Mouse (Mus musculus) limb, embryonic 10.5 days (tissue): Measurements from ENCODE around the gene Jam3. TPM values are rescaled to one million over a fixed set of nuclear protein-coding genes. Genes with fewer than 3 reads are reported as not detected.
A peak's percentile ranks its signal among the peaks of the same experiment; 100 is the strongest.

Source experiments
- DNase-seq: peaks from one replicate; pipeline ENCODE4 v3.0.0-alpha.2; 2017; ENCODE audit warnings: low spot score
- H3K27ac ChIP-seq: fragments of 300-500 bp; sonication (generic); 2 replicates; pipeline ENCODE4 v1.5.1; 2016; ENCODE audit warnings: mild to moderate bottlenecking
- H3K27me3 ChIP-seq: fragments of 300-500 bp; sonication (generic); 2 replicates; pipeline ENCODE4 v1.6.1; 2016; ENCODE audit warnings: low read depth, mild to moderate bottlenecking; ENCODE audit not compliant: poor library complexity, severe bottlenecking
- H3K36me3 ChIP-seq: fragments of 300-500 bp; sonication (generic); 2 replicates; pipeline ENCODE4 v1.6.1; 2016; ENCODE audit warnings: mild to moderate bottlenecking, moderate library complexity
- H3K4me1 ChIP-seq: fragments of 300-500 bp; sonication (generic); 2 replicates; pipeline ENCODE4 v1.6.1; 2016
- H3K4me3 ChIP-seq: fragments of 300-500 bp; sonication (generic); 2 replicates; pipeline ENCODE4 v1.5.1; 2016; ENCODE audit warnings: mild to moderate bottlenecking, moderate library complexity
- H3K9me3 ChIP-seq: fragments of 300-500 bp; sonication (generic); replicated peaks from 2 replicates; pipeline ENCODE4 v1.6.1; 2016; ENCODE audit warnings: mild to moderate bottlenecking
- WGBS: fragments of 180-500 bp; shearing (Covaris S2); methylation state at CpG from one replicate; pipeline ENCODE4 v1.1.7; 2016; 5-methylcytosine and 5-hydroxymethylcytosine counted together
- polyA plus RNA-seq: library from polyadenylated mRNA; unstranded; fragments of >200 nt; fragmentation: Nextera tagmentation; extraction: Ambion mirVana; gene quantifications from 2 replicates; pipeline ENCODE4 v1.2.1, GENCODE M21; 2016

Jam3 gene
- polyA plus RNA-seq, 1 experiment from 2014 or later: 97.9 TPM

GRCm38 (mm10) chr9:27098557-27098956 is 56.7 kb downstream of the Jam3 start:
- Histone ChIP-seq H3K27ac (no peak overlapping the region), H3K4me1 (peaks cover 2% of the 10 kb centered on the region; the same call in 1 of the 2 replicates), H3K36me3 (peaks cover 99% of the 10 kb centered on the region), H3K4me3 (no peak overlapping the region), H3K27me3 (no peaks in the 10 kb centered on the region), H3K9me3 (no peaks in the 10 kb centered on the region)
- DNase-seq: no peak
- WGBS: 90% methylated on average over 8 of the region's 8 CpGs

GRCm38 (mm10) chr9:27098092-27098491 is 57.1 kb downstream of the Jam3 start:
- Histone ChIP-seq H3K9me3 (no peaks in the 10 kb centered on the region), H3K27me3 (no peaks in the 10 kb centered on the region), H3K4me1 (peaks cover 2% of the 10 kb centered on the region; the same call in 1 of the 2 replicates), H3K36me3 (peaks cover 99% of the 10 kb centered on the region), H3K4me3 (no peak overlapping the region), H3K27ac (0 out of 2 replicates have a peak overlapping the region, but pooled peaks have one; percentile 30)
- DNase-seq: no peak
- WGBS: 45% methylated on average over 4 of the region's 4 CpGs

GRCm38 (mm10) chr9:27092916-27093315 is 62.3 kb downstream of the Jam3 start:
- DNase-seq: no peak
- WGBS: 92% methylated on average over 6 of the region's 6 CpGs
- Histone ChIP-seq H3K4me3 (no peak overlapping the region), H3K36me3 (peaks cover 100% of the 10 kb centered on the region), H3K27me3 (no peaks in the 10 kb centered on the region), H3K9me3 (no peaks in the 10 kb centered on the region), H3K27ac (no peak overlapping the region), H3K4me1 (peaks cover 2% of the 10 kb centered on the region; the same call in 1 of the 2 replicates)

- no peak overlapping the region for H3K27ac ChIP-seq
These were observed 64.1 kb downstream of the Jam3 start for GRCm38 (mm10) chr9:27090801-27091775.

GRCm38 (mm10) chr9:27090134-27090533 is 65.1 kb downstream of the Jam3 start:
- no peaks in the 10 kb centered on the region for H3K4me1 ChIP-seq
- H3K9me3 ChIP-seq: no peaks in the 10 kb centered on the region
- DNase-seq: no peak
- H3K27ac ChIP-seq: no peak overlapping the region
- no peaks in the 10 kb centered on the region for H3K27me3 ChIP-seq
- no peak overlapping the region for H3K4me3 ChIP-seq
- 94% methylated on average over 1 of the region's 1 CpGs for WGBS
- peaks cover 100% of the 10 kb centered on the region for H3K36me3 ChIP-seq

More at GRCm38 (mm10) chr9:27090801-27091775, 64.1 kb downstream of the Jam3 start:
- DNase-seq: no peak
- no peaks in the 10 kb centered on the region for H3K4me1 ChIP-seq
- no peak overlapping the region for H3K4me3 ChIP-seq
- H3K36me3 ChIP-seq: peaks cover 100% of the 10 kb centered on the region
- no peaks in the 10 kb centered on the region for H3K27me3 ChIP-seq
- WGBS: 91% methylated on average over 13 of the region's 13 CpGs
- no peaks in the 10 kb centered on the region for H3K9me3 ChIP-seq

- DNase-seq: no peak
- WGBS: 95% methylated on average over 3 of the region's 3 CpGs
- Histone ChIP-seq H3K27me3 (no peaks in the 10 kb centered on the region), H3K4me3 (no peak overlapping the region), H3K9me3 (no peaks in the 10 kb centered on the region), H3K36me3 (peaks cover 99% of the 10 kb centered on the region), H3K4me1 (no peaks in the 10 kb centered on the region), H3K27ac (no peak overlapping the region)
These were observed 67.8 kb downstream of the Jam3 start for GRCm38 (mm10) chr9:27087402-27087801.

GRCm38 (mm10) chr9:27086256-27086655 is 69.0 kb downstream of the Jam3 start:
- 94% methylated on average over 5 of the region's 5 CpGs for WGBS
- no peaks in the 10 kb centered on the region for H3K27me3 ChIP-seq
- H3K27ac ChIP-seq: no peak overlapping the region
- no peaks in the 10 kb centered on the region for H3K9me3 ChIP-seq
- DNase-seq: no peak
- no peak overlapping the region for H3K4me3 ChIP-seq
- peaks cover 99% of the 10 kb centered on the region for H3K36me3 ChIP-seq
- no peaks in the 10 kb centered on the region for H3K4me1 ChIP-seq

GRCm38 (mm10) chr9:27075812-27076211 is 79.4 kb downstream of the Jam3 start:
- H3K27ac ChIP-seq: no peak overlapping the region
- H3K4me3 ChIP-seq: no peak overlapping the region
- peaks cover 96% of the 10 kb centered on the region for H3K36me3 ChIP-seq
- no peaks in the 10 kb centered on the region for H3K27me3 ChIP-seq
- no peaks in the 10 kb centered on the region for H3K4me1 ChIP-seq
- no peak for DNase-seq
- no peaks in the 10 kb centered on the region for H3K9me3 ChIP-seq

- WGBS: 80% methylated on average over 1 of the region's 1 CpGs
- peaks cover 97% of the 10 kb centered on the region for H3K36me3 ChIP-seq
- DNase-seq: no peak
These were observed 80.5 kb downstream of the Jam3 start for GRCm38 (mm10) chr9:27074677-27075076.

GRCm38 (mm10) chr9:27070895-27071294 is 84.3 kb downstream of the Jam3 start:
- Histone ChIP-seq H3K27me3 (no peaks in the 10 kb centered on the region), H3K36me3 (peaks cover 97% of the 10 kb centered on the region), H3K9me3 (no peaks in the 10 kb centered on the region), H3K4me3 (no peak overlapping the region), H3K27ac (no peak overlapping the region), H3K4me1 (no peaks in the 10 kb centered on the region)
- whole genome bisulfite sequencing: 94% methylated on average over 4 of the region's 4 CpGs
- no peak for DNase-seq

More at GRCm38 (mm10) chr9:27074677-27075076, 80.5 kb downstream of the Jam3 start:
- no peaks in the 10 kb centered on the region for H3K9me3 ChIP-seq
- H3K27ac ChIP-seq: no peak overlapping the region
- H3K27me3 ChIP-seq: no peaks in the 10 kb centered on the region
- H3K4me3 ChIP-seq: no peak overlapping the region
- no peaks in the 10 kb centered on the region for H3K4me1 ChIP-seq

GRCm38 (mm10) chr9:27058341-27058740 is 96.9 kb downstream of the Jam3 start:
- Histone ChIP-seq H3K27ac (no peak overlapping the region), H3K4me1 (no peaks in the 10 kb centered on the region), H3K27me3 (no peaks in the 10 kb centered on the region), H3K36me3 (peaks cover 97% of the 10 kb centered on the region), H3K4me3 (no peak overlapping the region), H3K9me3 (no peaks in the 10 kb centered on the region)
- no peak for DNase-seq
- 96% methylated on average over 5 of the region's 5 CpGs for WGBS

GRCm38 (mm10) chr9:27049492-27049891 is 105.7 kb downstream of the Jam3 start:
- no peak for DNase-seq

More at GRCm38 (mm10) chr9:27049492-27049891, 105.7 kb downstream of the Jam3 start:
- Histone ChIP-seq H3K4me3 (no peak overlapping the region), H3K4me1 (no peaks in the 10 kb centered on the region), H3K36me3 (peaks cover 97% of the 10 kb centered on the region), H3K27ac (no peak overlapping the region), H3K9me3 (no peaks in the 10 kb centered on the region), H3K27me3 (no peaks in the 10 kb centered on the region)
- WGBS: 93% methylated on average over 2 of the region's 2 CpGs
